Mouse (Mus musculus) embryonic fibroblast, embryonic 13.5 days (primary cell): ENCODE results near the gene Dip2c. TPM values are rescaled to one million over a fixed set of nuclear protein-coding genes. Genes with fewer than 3 reads are reported as not detected.

Experiments used
- H3K27ac ChIP-seq: 2 replicates; pipeline ENCODE4 v1.5.1; 2012; ENCODE audit warnings: low read length, control low read depth, inconsistent platforms; ENCODE audit not compliant: insufficient read depth
- H3K4me1 ChIP-seq: 2 replicates; pipeline ENCODE4 v1.6.1; 2011; ENCODE audit warnings: low read length; ENCODE audit not compliant: control insufficient read depth, insufficient read depth
- H3K4me3 ChIP-seq: 2 replicates; pipeline ENCODE4 v1.5.1; 2011; ENCODE audit warnings: mild to moderate bottlenecking, control low read depth, low read length; ENCODE audit not compliant: insufficient read depth
- CTCF ChIP-seq: IDR thresholded peaks from 2 replicates; pipeline ENCODE4 v1.5.1; 2011; ENCODE audit warnings: mild to moderate bottlenecking, control low read depth, low read length, moderate library complexity, borderline replicate concordance; ENCODE audit not compliant: insufficient read depth
- POLR2A ChIP-seq: IDR thresholded peaks from 2 replicates; pipeline ENCODE4 v1.6.1; 2011; ENCODE audit warnings: low read depth, mild to moderate bottlenecking, control low read depth, low read length, moderate library complexity
- polyA plus RNA-seq: library from polyadenylated mRNA; stranded (reverse); fragments of >200 nt; gene quantifications from 2 replicates; pipeline ENCODE4 v1.2.4, GENCODE M21; 2011; ENCODE audit warnings: low read depth; ENCODE audit not compliant: missing spikeins, insufficient read length

Gene Dip2c
- polyA plus RNA-seq, 1 experiment = 17.9 TPM

DNA sequence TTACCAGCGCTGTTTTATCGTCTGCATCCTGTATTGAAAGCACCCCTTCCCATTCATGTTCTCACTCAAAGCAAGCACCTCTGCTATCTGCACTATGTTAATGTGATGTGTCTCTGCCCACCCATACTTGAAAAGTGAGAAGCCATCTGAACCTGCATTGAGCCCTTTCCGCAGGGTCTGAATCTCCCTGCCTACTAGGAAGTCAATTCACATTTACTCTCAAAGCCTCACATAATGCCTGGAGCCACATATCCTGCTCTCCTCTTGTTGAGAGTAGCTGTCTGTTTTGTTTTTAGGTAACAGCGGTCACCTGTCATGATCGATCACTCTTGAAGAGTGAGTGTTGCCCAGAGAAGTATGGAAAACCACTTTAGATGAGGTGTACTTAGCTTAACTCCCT lies 2.3 kb downstream of the Dip2c start:
- TF ChIP-seq CTCF (no peak), POLR2A (no peak)
- no peak overlapping the region for H3K4me3 ChIP-seq

DNA sequence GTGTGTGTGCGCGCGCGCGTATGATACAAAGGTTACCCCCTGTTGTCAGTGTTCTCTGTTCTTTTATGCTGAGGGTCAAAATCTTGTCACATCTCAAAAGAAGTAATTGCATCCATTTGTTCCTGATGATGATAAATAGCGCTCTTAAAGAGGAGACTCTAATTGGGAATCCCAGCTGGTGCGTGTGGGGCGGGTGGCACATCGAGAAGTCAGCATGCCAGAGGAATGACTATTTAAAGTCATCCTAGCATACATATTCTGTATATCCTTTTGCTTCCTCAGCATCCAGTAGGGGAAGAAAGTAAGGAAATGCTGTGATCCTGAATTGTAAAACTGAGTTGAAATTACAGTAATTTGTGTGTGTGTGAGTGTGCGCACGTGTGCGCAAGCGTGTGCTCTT lies 6.7 kb downstream of the Dip2c start:
- Histone ChIP-seq H3K4me3 (no peak overlapping the region), H3K4me1 (peaks cover 7% of the 10 kb centered on the region; the same call in 1 of the 2 replicates), H3K27ac (no peak overlapping the region)
- TF ChIP-seq POLR2A = no peak
- no peak for TF ChIP-seq CTCF

More for the DNA sequence above, 2.3 kb downstream of the Dip2c start:
- no peak overlapping the region for H3K27ac ChIP-seq
- H3K4me1 ChIP-seq = peaks cover 7% of the 10 kb centered on the region; the same call in 1 of the 2 replicates

DNA sequence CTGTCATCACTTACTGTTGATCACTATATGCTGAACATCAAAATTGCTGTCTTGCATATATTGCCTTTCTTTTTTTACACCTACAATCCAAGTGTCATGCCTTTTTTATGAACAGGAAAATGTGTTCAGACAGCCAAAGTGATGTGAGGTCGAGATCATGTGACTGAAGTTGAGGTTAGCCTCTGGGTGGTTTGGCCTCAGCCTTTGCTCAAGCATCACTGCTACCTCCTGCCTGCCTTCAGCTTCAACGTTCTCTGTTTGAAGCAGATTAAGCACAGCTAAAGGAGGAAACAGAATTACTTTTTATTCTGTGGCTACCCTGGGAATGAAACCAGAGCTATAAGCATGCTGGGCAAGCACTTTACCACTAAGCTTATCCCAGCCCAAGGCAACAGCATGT lies 13.6 kb downstream of the Dip2c start:
- Histone ChIP-seq H3K4me1 (no peaks in the 10 kb centered on the region), H3K4me3 (no peak overlapping the region), H3K27ac (no peak overlapping the region)
- no peak for TF ChIP-seq CTCF
- no peak for TF ChIP-seq POLR2A

DNA sequence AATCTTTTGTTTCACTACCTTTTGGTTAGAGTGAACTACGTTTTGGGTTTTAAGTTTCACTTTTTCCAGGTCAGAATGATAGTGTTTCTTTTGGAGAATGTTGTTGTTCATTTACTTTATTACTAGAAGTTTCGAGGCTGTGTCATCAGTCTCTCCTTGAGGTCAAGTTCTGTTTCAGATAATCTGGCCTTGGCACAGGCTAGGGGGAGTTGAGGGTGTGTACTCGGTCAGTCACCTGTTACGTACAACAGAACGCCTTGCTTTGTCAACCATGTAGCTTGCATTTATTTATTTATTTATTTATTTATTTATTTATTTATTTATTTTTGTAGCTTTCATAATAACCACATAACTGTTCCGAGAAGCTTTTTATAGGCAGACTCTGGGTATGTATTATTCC lies 20.0 kb downstream of the Dip2c start:
- no peaks in the 10 kb centered on the region; the same call in 1 of the 2 replicates for H3K4me1 ChIP-seq
- TF ChIP-seq POLR2A (no peak), CTCF (no peak)
- no peak overlapping the region for H3K27ac ChIP-seq
- H3K4me3 ChIP-seq = no peak overlapping the region

DNA sequence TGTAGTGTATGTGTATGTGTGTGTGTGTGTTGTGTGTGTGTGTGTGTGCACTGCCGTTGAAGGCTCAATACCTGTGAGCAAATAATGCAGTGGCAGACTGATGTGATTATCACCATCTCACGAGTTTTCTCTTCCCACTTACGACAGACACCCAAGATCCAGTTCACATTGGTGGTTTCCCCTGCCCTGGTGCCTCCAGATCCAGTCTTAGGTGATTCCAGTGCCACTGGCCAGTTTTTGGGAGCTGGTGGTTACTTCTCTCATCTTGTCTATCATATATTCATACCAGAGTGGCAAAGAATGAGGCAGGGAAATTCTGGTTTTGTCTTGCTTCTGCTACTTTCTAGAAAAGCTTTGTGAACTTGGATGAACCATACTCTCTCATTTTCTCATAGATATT lies 20.9 kb downstream of the Dip2c start:
- no peaks in the 10 kb centered on the region; the same call in 1 of the 2 replicates for H3K4me1 ChIP-seq
- H3K4me3 ChIP-seq = no peak overlapping the region
- TF ChIP-seq POLR2A = no peak
- no peak for TF ChIP-seq CTCF
- no peak overlapping the region for H3K27ac ChIP-seq

DNA sequence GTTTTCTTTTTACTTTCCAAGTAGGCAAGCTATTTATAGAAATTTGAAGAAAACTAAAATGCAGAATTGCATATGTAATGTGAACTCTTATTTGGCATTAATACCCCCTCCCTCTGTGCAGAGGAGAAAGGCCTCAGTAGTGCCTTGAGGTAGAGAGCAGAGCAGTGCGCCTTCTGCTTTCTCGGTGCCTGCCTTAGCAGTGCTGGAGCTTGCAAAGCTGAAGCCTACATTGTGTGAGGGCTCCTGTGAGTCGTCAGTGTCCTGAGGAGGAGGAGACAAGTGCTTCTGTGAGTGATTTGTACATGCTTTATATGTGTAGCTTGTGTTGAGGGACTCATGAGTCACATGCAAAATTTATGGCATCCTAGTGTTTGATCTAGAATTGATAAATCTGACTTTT lies 21.4 kb downstream of the Dip2c start:
- Histone ChIP-seq H3K4me3 (no peak overlapping the region), H3K4me1 (no peaks in the 10 kb centered on the region; the same call in 1 of the 2 replicates), H3K27ac (no peak overlapping the region)
- TF ChIP-seq POLR2A (no peak), CTCF (no peak)

DNA sequence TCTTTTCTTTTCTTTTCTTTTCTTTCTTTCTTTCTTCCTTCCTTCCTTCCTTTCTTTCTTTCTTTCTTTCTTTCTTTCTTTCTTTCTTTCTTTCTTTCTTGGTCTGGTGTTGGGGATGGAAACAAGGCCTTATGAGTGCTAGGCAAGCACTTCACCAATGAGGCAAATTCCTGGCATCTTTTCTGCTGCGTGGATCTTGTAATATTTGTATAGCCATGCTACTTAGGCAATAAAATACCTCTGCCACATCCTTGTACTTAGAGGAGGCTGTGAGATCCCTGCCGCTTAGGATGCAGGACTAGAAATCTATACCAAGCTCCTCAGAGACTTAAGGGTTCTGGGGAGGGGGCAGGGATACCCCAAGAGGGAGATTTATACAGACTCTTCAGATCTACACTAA lies 23.3 kb downstream of the Dip2c start:
- no peak for TF ChIP-seq CTCF
- TF ChIP-seq POLR2A = no peak
- H3K27ac ChIP-seq = no peak overlapping the region

DNA sequence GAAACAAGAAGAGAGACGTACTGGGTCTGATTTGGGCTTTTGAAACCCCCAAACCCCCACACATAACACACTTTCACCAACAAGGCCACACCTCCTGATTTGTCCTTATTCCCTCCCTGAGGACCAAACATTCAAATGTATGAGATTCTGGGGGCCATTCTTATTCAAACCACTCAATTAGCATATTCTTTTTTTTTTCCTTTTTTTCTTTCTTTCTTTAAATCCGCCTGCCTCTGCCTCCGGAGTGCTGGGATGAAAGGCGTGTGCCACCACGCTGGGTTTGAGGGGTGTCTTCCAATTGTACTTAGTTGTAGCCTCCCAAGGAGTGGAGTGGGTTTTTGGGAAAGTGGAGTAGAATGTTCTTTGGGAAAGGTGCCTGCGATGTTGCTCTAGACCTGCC lies 32.5 kb downstream of the Dip2c start:
- H3K4me3 ChIP-seq = no peak overlapping the region
- no peak overlapping the region for H3K27ac ChIP-seq
- TF ChIP-seq POLR2A (no peak), CTCF (no peak)
- no peaks in the 10 kb centered on the region for H3K4me1 ChIP-seq

More for the DNA sequence above, 23.3 kb downstream of the Dip2c start:
- no peaks in the 10 kb centered on the region; the same call in 1 of the 2 replicates for H3K4me1 ChIP-seq
- no peak overlapping the region for H3K4me3 ChIP-seq

DNA sequence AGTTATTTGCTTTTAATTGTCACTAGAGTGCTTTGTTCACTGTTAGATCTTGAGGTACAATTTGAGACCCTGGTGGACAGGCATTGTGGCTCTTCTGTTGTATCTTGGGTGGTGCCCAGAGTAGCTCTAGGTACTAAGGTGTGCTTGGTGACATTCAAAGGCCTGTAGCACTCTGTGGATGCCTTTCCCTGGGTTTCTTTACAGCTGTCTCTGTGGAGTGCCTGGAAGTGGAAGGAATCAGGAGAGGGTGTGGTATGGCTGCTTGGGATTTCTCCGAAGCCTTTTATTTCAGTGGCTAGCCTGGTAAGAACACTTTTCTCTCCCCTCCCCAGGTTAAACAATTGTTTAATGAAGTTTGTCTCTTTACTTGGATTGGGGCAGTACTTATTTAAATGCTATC lies 34.5 kb downstream of the Dip2c start:
- H3K4me3 ChIP-seq = no peak overlapping the region
- no peak overlapping the region for H3K27ac ChIP-seq
- 0 out of 2 replicates have a peak, but pooled peaks cover 3% of the 10 kb centered on the region for H3K4me1 ChIP-seq
- TF ChIP-seq CTCF (no peak), POLR2A (no peak)

DNA sequence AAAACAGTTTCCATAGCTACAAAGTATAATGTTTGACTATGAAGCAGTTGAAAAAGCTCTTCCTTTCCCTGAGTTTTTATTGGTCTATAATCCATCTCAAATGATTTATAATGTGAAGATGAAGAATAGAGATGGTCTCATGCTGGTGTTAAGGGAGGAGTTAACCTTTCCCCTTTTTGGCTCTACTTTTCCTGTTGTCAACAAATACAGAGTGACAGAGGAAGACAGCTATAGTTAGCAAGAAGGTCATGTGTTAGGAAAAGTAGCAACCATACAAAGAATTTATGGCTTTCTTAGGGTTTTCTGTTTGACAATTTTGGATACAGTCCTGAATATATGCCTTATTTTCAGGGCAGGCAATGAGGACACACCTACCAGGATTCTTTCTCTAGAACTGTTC lies 36.6 kb downstream of the Dip2c start:
- Histone ChIP-seq H3K27ac (no peak overlapping the region), H3K4me1 (0 out of 2 replicates have a peak, but pooled peaks cover 3% of the 10 kb centered on the region), H3K4me3 (no peak overlapping the region)
- TF ChIP-seq CTCF (no peak), POLR2A (no peak)

DNA sequence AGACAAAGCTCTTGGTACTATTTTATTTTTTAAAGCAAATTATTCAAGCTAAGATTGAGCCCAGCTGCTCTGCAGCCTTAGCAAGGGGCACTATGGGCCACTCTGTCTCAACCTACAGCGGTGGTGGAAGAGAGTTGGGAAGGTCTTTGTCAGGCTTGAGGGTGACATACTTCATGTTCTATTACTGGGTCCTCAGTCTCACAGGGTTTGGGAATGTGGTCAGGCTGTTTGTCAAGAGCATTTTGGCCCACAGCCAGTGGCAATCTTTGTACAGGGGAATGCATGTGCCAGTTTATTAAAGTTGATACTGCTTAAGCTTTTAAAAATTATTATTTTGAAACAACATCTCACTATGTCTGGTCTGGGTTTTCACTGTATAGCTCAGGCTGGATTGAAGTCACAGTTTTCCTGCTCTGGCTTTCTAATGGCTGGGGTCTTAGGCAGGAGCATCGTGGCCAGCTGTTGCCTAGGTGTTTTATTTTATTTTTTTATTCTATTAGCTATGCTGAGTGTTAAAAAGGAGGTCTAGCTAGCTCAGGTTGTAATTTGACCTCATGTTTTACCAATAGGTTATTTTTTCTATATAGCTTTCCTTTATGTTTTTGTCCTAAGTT lies 37.9 kb downstream of the Dip2c start:
- H3K4me3 ChIP-seq = no peak overlapping the region
- 0 out of 2 replicates have a peak, but pooled peaks cover 3% of the 10 kb centered on the region for H3K4me1 ChIP-seq
- H3K27ac ChIP-seq = no peak overlapping the region
- TF ChIP-seq POLR2A (no peak), CTCF (no peak)
